Mouse (Mus musculus): Measurements from ENCODE around the gene Catsperz.

Gene Catsperz

GRCm38 (mm10) chr19:6925307-6925573 is at the start of gene Catsperz:
Gene Catsperz, minus strand, starts transcription at chr19:6925380.
- no peak for DNase-seq (ENCODE audit: low read depth, low spot score)

- no peak for DNase-seq (ENCODE audit: low read depth, low spot score)
These were observed 49.3 kb upstream of the Catsperz start, which contains the start of gene Ppp1r14b for GRCm38 (mm10) chr19:6974211-6975205. Gene Ppp1r14b, plus strand, starts transcription at chr19:6974968.

- no peak for DNase-seq (ENCODE audit: low read depth, low spot score)
These were observed 48.5 kb upstream of the Catsperz start for GRCm38 (mm10) chr19:6973581-6974190.

- no peak for DNase-seq (ENCODE audit: low read depth, low spot score)
These were observed 47.2 kb upstream of the Catsperz start for GRCm38 (mm10) chr19:6972247-6972917.

GRCm38 (mm10) chr19:6971644-6972043 is 46.5 kb upstream of the Catsperz start:
- no peak for DNase-seq (ENCODE audit: low read depth, low spot score)

- no peak for DNase-seq (ENCODE audit: low read depth, low spot score)
These were observed 45.4 kb upstream of the Catsperz start for GRCm38 (mm10) chr19:6970460-6971085.

GRCm38 (mm10) chr19:6969665-6970381 is 44.6 kb upstream of the Catsperz start:
- DNase-seq (ENCODE audit: low read depth, low spot score): no peak

GRCm38 (mm10) chr19:6969291-6969664 is 44.1 kb upstream of the Catsperz start:
- DNase-seq (ENCODE audit: low read depth, low spot score): no peak

- no peak for DNase-seq (ENCODE audit: low read depth, low spot score)
These were observed 43.5 kb upstream of the Catsperz start for GRCm38 (mm10) chr19:6968491-6969271.

- DNase-seq (ENCODE audit: low read depth, low spot score): no peak
These were observed 31.3 kb upstream of the Catsperz start for GRCm38 (mm10) chr19:6956461-6956860.

GRCm38 (mm10) chr19:6955424-6955823 is 30.2 kb upstream of the Catsperz start:
- DNase-seq (ENCODE audit: low read depth, low spot score): no peak

- no peak for DNase-seq (ENCODE audit: low read depth, low spot score)
These were observed 28.9 kb upstream of the Catsperz start for GRCm38 (mm10) chr19:6954046-6954445.

GRCm38 (mm10) chr19:6952712-6953037 is 27.5 kb upstream of the Catsperz start:
- DNase-seq (ENCODE audit: low read depth, low spot score): no peak

GRCm38 (mm10) chr19:6951994-6952711 is 27.0 kb upstream of the Catsperz start:
- peak; percentile 39 for DNase-seq (ENCODE audit: low read depth, low spot score)

GRCm38 (mm10) chr19:6951381-6951968 is 26.3 kb upstream of the Catsperz start:
- peak; percentile 88 for DNase-seq (ENCODE audit: low read depth, low spot score)

GRCm38 (mm10) chr19:6950613-6951153 is 25.5 kb upstream of the Catsperz start:
- DNase-seq (ENCODE audit: low read depth, low spot score): no peak

GRCm38 (mm10) chr19:6949951-6950350 is 24.8 kb upstream of the Catsperz start:
- no peak for DNase-seq (ENCODE audit: low read depth, low spot score)

- DNase-seq (ENCODE audit: low read depth, low spot score): no peak
These were observed 24.4 kb upstream of the Catsperz start for GRCm38 (mm10) chr19:6949532-6949931.

- DNase-seq (ENCODE audit: low read depth, low spot score): no peak
These were observed 23.0 kb upstream of the Catsperz start for GRCm38 (mm10) chr19:6948186-6948585.
